In the genomic region with DNA sequence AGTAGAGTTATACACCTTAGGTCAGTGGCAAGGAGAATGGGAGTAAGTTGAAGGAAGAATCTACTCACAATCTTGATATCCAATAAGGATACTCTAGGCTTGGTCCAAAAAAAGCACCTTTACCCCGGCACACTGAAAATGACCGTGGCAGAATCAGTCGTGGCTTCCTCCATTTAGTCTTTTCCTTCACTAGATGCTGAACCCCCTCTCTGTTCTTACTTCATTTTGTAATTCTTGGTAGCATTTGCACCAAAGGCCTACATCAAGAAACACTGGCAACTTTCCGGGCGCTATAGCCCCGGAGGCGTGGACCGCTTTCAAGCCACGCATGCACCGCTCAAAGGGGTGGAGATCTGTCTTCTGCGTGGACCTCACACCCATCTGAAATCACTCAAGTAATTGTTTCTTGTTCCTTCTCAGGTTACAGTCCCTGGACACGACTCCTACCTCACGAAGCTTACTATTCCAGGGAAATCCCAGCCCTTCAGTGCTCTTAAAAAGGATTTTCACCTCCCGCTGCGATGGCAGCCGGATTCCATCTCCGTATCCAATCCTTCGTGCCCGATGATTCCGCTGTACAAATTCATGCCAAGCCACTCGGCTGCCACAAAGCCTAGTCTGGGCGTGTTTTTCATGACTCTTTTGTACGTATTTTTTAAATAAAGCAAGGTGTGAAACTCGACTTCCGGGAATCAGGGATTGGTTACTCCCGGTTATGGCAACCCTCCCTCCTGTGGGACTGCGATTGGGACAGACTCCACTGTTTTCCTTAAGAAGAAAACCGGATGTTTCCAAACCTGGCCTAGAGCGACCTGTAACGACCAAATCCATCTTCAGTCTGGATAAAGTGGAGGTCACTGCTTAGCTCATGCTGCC, we compare ENCODE assay signal across 20 mouse cellular contexts. TPM values are rescaled to one million over a fixed set of nuclear protein-coding genes. Genes with fewer than 3 reads are reported as not detected.
DNase-seq lines count a peak whose midpoint lies in the region; ATAC-seq lines count a peak whose summit lies in the region.
"Had no signal": no experiment of that assay in that cellular context is flagged by ENCODE, and none has a peak within 500 bp of the region (broad histone marks: within the 10 kb centered on the region; RNA-seq: fewer than 3 reads in every experiment).

No protein-coding gene starts in this region.

- no peaks in the 10 kb centered on the region for H3K9me3 ChIP-seq in limb, embryonic 12.5 days
- no peaks in the 10 kb centered on the region for H3K9me3 ChIP-seq in limb, embryonic 10.5 days (replicated peaks)
- no peaks in the 10 kb centered on the region for H3K9me3 ChIP-seq in embryonic facial prominence, embryonic 14.5 days (ENCODE audit: control insufficient read depth, low read length)
- H3K9me3 ChIP-seq in intestine, embryonic 15.5 days, result no peaks in the 10 kb centered on the region
- H3K9me3 ChIP-seq: forebrain, embryonic 13.5 days; G1E; hindbrain, embryonic 10.5 days; hindbrain, embryonic 15.5 days; kidney, embryonic 15.5 days; liver, embryonic 12.5 days had no signal

- no peak overlapping the region for H3K4me2 ChIP-seq in limb, embryonic 12.5 days
- 0 out of 2 replicates have a peak overlapping the region, but pooled peaks have one; percentile 2 for H3K4me2 ChIP-seq in embryonic facial prominence, embryonic 14.5 days (ENCODE audit: low read depth, low read length)
- H3K4me2 ChIP-seq in intestine, embryonic 15.5 days (replicated peaks), result no peak overlapping the region
- H3K4me2 ChIP-seq: forebrain, embryonic 13.5 days; hindbrain, embryonic 15.5 days; kidney, embryonic 15.5 days; liver, embryonic 12.5 days; midbrain, embryonic 11.5 days had no signal

- no peak overlapping the region for H3K4me3 ChIP-seq in limb, embryonic 12.5 days (replicated peaks)
- no peak overlapping the region for H3K4me3 ChIP-seq in limb, embryonic 10.5 days
- no peak overlapping the region for H3K4me3 ChIP-seq in embryonic facial prominence, embryonic 14.5 days (ENCODE audit: low read depth, low read length)
- H3K4me3 ChIP-seq in intestine, embryonic 15.5 days (replicated peaks), result no peak overlapping the region
- H3K4me3 ChIP-seq: forebrain, embryonic 13.5 days; hindbrain, embryonic 10.5 days; hindbrain, embryonic 15.5 days; kidney, embryonic 15.5 days; liver, embryonic 12.5 days had no signal

- 67% methylated on average over 30 of the region's 30 CpGs for WGBS in limb, embryonic 12.5 days
- whole genome bisulfite sequencing in limb, embryonic 10.5 days, result 81% methylated on average over 30 of the region's 30 CpGs
- 64% methylated on average over 30 of the region's 30 CpGs for WGBS in embryonic facial prominence, embryonic 14.5 days
- 85% methylated on average over 30 of the region's 30 CpGs for WGBS in intestine, embryonic 15.5 days

- H3K27me3 ChIP-seq in limb, embryonic 12.5 days, result no peaks in the 10 kb centered on the region
- H3K27me3 ChIP-seq in limb, embryonic 10.5 days (ENCODE audit: low read depth, poor library complexity, severe bottlenecking), result no peaks in the 10 kb centered on the region
- H3K27me3 ChIP-seq in embryonic facial prominence, embryonic 14.5 days (replicated peaks; ENCODE audit: control insufficient read depth, insufficient read depth, low read length), result no peaks in the 10 kb centered on the region
- H3K27me3 ChIP-seq in intestine, embryonic 15.5 days (replicated peaks), result no peaks in the 10 kb centered on the region
- H3K27me3 ChIP-seq: forebrain, embryonic 13.5 days; hindbrain, embryonic 15.5 days; kidney, embryonic 15.5 days; liver, embryonic 12.5 days had no signal

- H3K4me1 ChIP-seq in limb, embryonic 12.5 days (replicated peaks), result 0 out of 2 replicates have a peak, but pooled peaks cover 4% of the 10 kb centered on the region
- peaks cover 5% of the 10 kb centered on the region; the same call in 1 of the 2 replicates for H3K4me1 ChIP-seq in limb, embryonic 10.5 days
- no peaks in the 10 kb centered on the region for H3K4me1 ChIP-seq in embryonic facial prominence, embryonic 14.5 days (ENCODE audit: control insufficient read depth, insufficient read depth, low read length)
- H3K4me1 ChIP-seq in intestine, embryonic 15.5 days (replicated peaks), result no peaks in the 10 kb centered on the region
- H3K4me1 ChIP-seq: forebrain, embryonic 13.5 days; hindbrain, embryonic 10.5 days; hindbrain, embryonic 15.5 days; kidney, embryonic 15.5 days had no signal

- intact Hi-C loops in gastrocnemius, postnatal 36 days (cut with DNase I), result no loop called here

- DNase-seq in limb, embryonic 10.5 days (ENCODE audit: low spot score), result no peak
- peak; percentile 64 for DNase-seq in R1 (ENCODE audit: low read depth, low spot score)
- DNase-seq in embryonic facial prominence, embryonic 14.5 days (ENCODE audit: low spot score), result peak; percentile 38
- no peak for DNase-seq in gastrocnemius, postnatal 36 days
- no peak for DNase-seq in gastrocnemius, postnatal 25 days
- DNase-seq: layer of hippocampus, postnatal 36 days; right cerebral cortex, postnatal 25 days had no signal

- H3K36me3 ChIP-seq in limb, embryonic 12.5 days, result peaks cover 23% of the 10 kb centered on the region
- H3K36me3 ChIP-seq in limb, embryonic 10.5 days, result peaks cover 51% of the 10 kb centered on the region
- peaks cover under 1% of the 10 kb centered on the region; the same call in 1 of the 2 replicates for H3K36me3 ChIP-seq in embryonic facial prominence, embryonic 14.5 days (ENCODE audit: control insufficient read depth, insufficient read depth, low read length)
- H3K36me3 ChIP-seq in intestine, embryonic 15.5 days, result 0 out of 2 replicates have a peak, but pooled peaks cover 3% of the 10 kb centered on the region

- H3K27ac ChIP-seq in limb, embryonic 12.5 days, result peak overlapping the region; percentile 47; the same call in 1 of the 2 replicates
- no peak overlapping the region for H3K27ac ChIP-seq in limb, embryonic 10.5 days
- no peak overlapping the region for H3K27ac ChIP-seq in embryonic facial prominence, embryonic 14.5 days (replicated peaks; ENCODE audit: low read depth, low read length)
- H3K27ac ChIP-seq in intestine, embryonic 15.5 days, result no peak overlapping the region
- H3K27ac ChIP-seq: forebrain, embryonic 13.5 days; hindbrain, embryonic 10.5 days; hindbrain, embryonic 15.5 days; kidney, embryonic 15.5 days; liver, embryonic 12.5 days; stomach, postnatal 0 days had no signal

- no peak; the same call in 1 of the 2 replicates for ATAC-seq in limb, embryonic 12.5 days (ENCODE audit: insufficient number of reproducible peaks, insufficient read depth, low FRiP score, low TSS enrichment, low read depth)
- ATAC-seq in embryonic facial prominence, embryonic 14.5 days (ENCODE audit: low read depth), result no peak
- ATAC-seq in intestine, embryonic 15.5 days, result no peak
- ATAC-seq: forebrain, embryonic 13.5 days; inflammation-experienced regulatory T-cells, adult 6 months; liver, embryonic 12.5 days; liver, postnatal 0 days; midbrain, embryonic 16.5 days had no signal

- H3K9ac ChIP-seq in limb, embryonic 12.5 days (replicated peaks), result no peak overlapping the region
- H3K9ac ChIP-seq in embryonic facial prominence, embryonic 14.5 days (ENCODE audit: low read depth, low read length), result no peak overlapping the region
- H3K9ac ChIP-seq in intestine, embryonic 15.5 days, result no peak overlapping the region
- H3K9ac ChIP-seq: forebrain, embryonic 13.5 days; hindbrain, embryonic 15.5 days; kidney, embryonic 15.5 days; liver, embryonic 12.5 days; liver, postnatal 0 days had no signal

RNA-seq across cellular contexts. Expression of gene Mdm2, which starts 27.5 kb away (rescaled TPM):
- 57.9 and 59.7 TPM in 2 replicates for polyA plus RNA-seq in limb, embryonic 12.5 days (2016; fragmentation: Nextera tagmentation; extraction: Ambion mirVana)
- polyA plus RNA-seq in limb, embryonic 10.5 days (2016; fragmentation: Nextera tagmentation; extraction: Ambion mirVana), result 56.3 and 62.4 TPM in 2 replicates
- polyA plus RNA-seq in embryonic facial prominence, embryonic 14.5 days (2014; fragmentation: Nextera tagmentation; extraction: Ambion mirVana), result 33.8 and 34.1 TPM in 2 replicates
- 10 to 100 TPM; 40.8 to 44.9 TPM for total RNA-seq in gastrocnemius, postnatal 36 days (2021)
- 10 to 100 TPM; 38.5 to 43.8 TPM for total RNA-seq in gastrocnemius, postnatal 25 days (2021)
- polyA plus RNA-seq in intestine, embryonic 15.5 days (2015; fragmentation: Nextera tagmentation; extraction: Ambion mirVana), result 34.0 and 35.1 TPM in 2 replicates

RNA-seq across cellular contexts. Expression of gene Cpm, which starts 53.8 kb away (rescaled TPM):
- polyA plus RNA-seq in limb, embryonic 12.5 days (2016; fragmentation: Nextera tagmentation; extraction: Ambion mirVana), result 30.0 and 35.3 TPM in 2 replicates
- polyA plus RNA-seq in limb, embryonic 10.5 days (2016; fragmentation: Nextera tagmentation; extraction: Ambion mirVana), result 22.5 and 31.5 TPM in 2 replicates
- 37.6 and 43.6 TPM in 2 replicates for polyA plus RNA-seq in embryonic facial prominence, embryonic 14.5 days (2014; fragmentation: Nextera tagmentation; extraction: Ambion mirVana)
- 1 to 10 TPM; 2.6 to 2.7 TPM for total RNA-seq in gastrocnemius, postnatal 36 days (2021)
- 1 to 10 TPM; 2.3 to 2.4 TPM for total RNA-seq in gastrocnemius, postnatal 25 days (2021)
- 44.4 and 50.7 TPM in 2 replicates for polyA plus RNA-seq in intestine, embryonic 15.5 days (2015; fragmentation: Nextera tagmentation; extraction: Ambion mirVana)
- polyA plus RNA-seq: G1E had no signal

Comparison
In these comparisons a context has a peak if more than half of its experiments do, and no peak if none do; other contexts are left out.
1. DNase-seq: peak in R1 (single experiment) and embryonic facial prominence, embryonic 14.5 days (single experiment); none in limb, embryonic 10.5 days (single experiment), gastrocnemius, postnatal 36 days (0 of 2) and gastrocnemius, postnatal 25 days (single experiment).